Mouse (Mus musculus) mesoderm, embryonic 11.5 days (tissue): ENCODE measurements around the gene Pvrig.
"Not testable (repeated sequence)": the region's sequence is repeated elsewhere in the genome, so short reads cannot be mapped to it uniquely, and the experiment has no call there.

ENCODE experiments used
- DNase-seq: peaks from one replicate; pipeline ENCODE4 v3.0.0-alpha.2; 2012; ENCODE audit warnings: low read depth, low spot score

Gene Pvrig

GRCm38 (mm10) chr5:138341661-138342060 is at the start of gene Pvrig:
TSS of gene Pvrig (plus strand) at chr5:138341961.
- no peak for DNase-seq

- DNase-seq, result no peak
Observed at GRCm38 (mm10) chr5:138294158-138294557, 47.6 kb upstream of the Pvrig start.

- no peak for DNase-seq
Observed at GRCm38 (mm10) chr5:138299613-138300012, 42.1 kb upstream of the Pvrig start.

GRCm38 (mm10) chr5:138312795-138313194 is 29.0 kb upstream of the Pvrig start:
- no peak for DNase-seq

- DNase-seq, result no peak
Observed at GRCm38 (mm10) chr5:138343216-138343615, 1.5 kb downstream of the Pvrig start.

- DNase-seq, result not testable (repeated sequence)
Observed at GRCm38 (mm10) chr5:138363208-138363607, 21.4 kb downstream of the Pvrig start.

GRCm38 (mm10) chr5:138365347-138365746 is 23.6 kb downstream of the Pvrig start:
- not testable (repeated sequence) for DNase-seq
